Mouse (Mus musculus): ENCODE results near the gene S100a5. TPM values are rescaled to one million over a fixed set of nuclear protein-coding genes. Genes with fewer than 3 reads are reported as not detected.
A peak's percentile ranks its signal among the peaks of the same experiment; 100 is the strongest.

The S100a5 gene
- polyA plus RNA-seq, 1 experiment from 2014 or later: not detected

GRCm38 (mm10) chr3:90614148-90614530 lies 5.8 kb downstream of the S100a5 start:
- H3K4me1 ChIP-seq (ENCODE audit: control insufficient read depth, insufficient read depth, low read length): peaks cover 3% of the 10 kb centered on the region; the same call in 1 of the 2 replicates
- no peak overlapping the region for H3K27ac ChIP-seq (ENCODE audit: low read length)
- 88% methylated on average over 6 of the region's 6 CpGs for WGBS
- no peaks in the 10 kb centered on the region for H3K9me3 ChIP-seq (replicated peaks; ENCODE audit: control insufficient read depth, low read length, poor library complexity, severe bottlenecking)
- no peak overlapping the region for H3K4me2 ChIP-seq (ENCODE audit: low read length)
- no peaks in the 10 kb centered on the region for H3K36me3 ChIP-seq (ENCODE audit: control insufficient read depth, insufficient read depth, low read length)
- H3K27me3 ChIP-seq (ENCODE audit: control insufficient read depth, insufficient read depth, low read depth, low read length): peaks cover 5% of the 10 kb centered on the region; the same call in 1 of the 2 replicates
- H3K4me3 ChIP-seq (ENCODE audit: low read depth, low read length): no peak overlapping the region
- ATAC-seq: no peak
- no peak overlapping the region for H3K9ac ChIP-seq (ENCODE audit: low read depth, low read length)

DNA sequence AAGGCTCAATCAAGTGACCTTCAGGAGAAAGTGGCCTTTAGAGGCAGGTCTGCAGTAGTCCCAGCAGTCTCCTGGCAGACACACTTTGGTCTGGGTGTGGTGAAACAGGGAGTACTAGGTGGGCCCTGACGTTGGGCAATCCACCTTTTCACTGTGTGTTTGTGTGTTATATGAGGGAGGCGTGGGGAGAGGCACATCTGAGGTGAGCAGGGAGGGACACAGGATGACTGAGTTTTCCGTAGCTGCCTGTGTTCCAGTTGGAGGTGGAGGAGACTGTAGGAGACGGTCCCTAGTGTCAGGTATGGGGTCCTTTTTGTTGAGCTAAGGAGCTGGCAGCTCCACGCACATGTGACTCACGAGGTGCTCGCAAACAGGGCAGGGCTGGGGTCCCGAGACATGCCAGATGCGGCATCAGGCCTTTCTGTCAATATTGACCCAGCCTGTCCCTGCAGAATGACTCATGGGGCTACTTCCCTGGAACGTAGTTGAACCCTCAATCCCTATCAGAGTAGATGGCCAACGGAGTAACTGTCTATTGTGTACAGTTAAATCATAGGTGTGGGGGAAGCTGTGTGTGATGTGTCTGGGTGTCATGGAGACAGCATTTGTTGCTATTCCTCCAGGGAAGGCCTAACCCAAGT lies 6.4 kb downstream of the S100a5 start:
- H3K9me3 ChIP-seq (replicated peaks; ENCODE audit: control insufficient read depth, low read length, poor library complexity, severe bottlenecking): no peaks in the 10 kb centered on the region
- H3K27me3 ChIP-seq (ENCODE audit: control insufficient read depth, insufficient read depth, low read depth, low read length): peaks cover 5% of the 10 kb centered on the region; the same call in 1 of the 2 replicates
- no peak overlapping the region for H3K4me2 ChIP-seq (ENCODE audit: low read length)
- 82% methylated on average over 11 of the region's 11 CpGs for WGBS
- peaks cover 3% of the 10 kb centered on the region; the same call in 1 of the 2 replicates for H3K4me1 ChIP-seq (ENCODE audit: control insufficient read depth, insufficient read depth, low read length)
- H3K4me3 ChIP-seq (ENCODE audit: low read depth, low read length): no peak overlapping the region
- ATAC-seq: no peak
- H3K9ac ChIP-seq (ENCODE audit: low read depth, low read length): no peak overlapping the region
- H3K27ac ChIP-seq (ENCODE audit: low read length): no peak overlapping the region
- H3K36me3 ChIP-seq (ENCODE audit: control insufficient read depth, insufficient read depth, low read length): no peaks in the 10 kb centered on the region

- WGBS: 16% methylated on average over 7 of the region's 7 CpGs
- no peaks in the 10 kb centered on the region for H3K9me3 ChIP-seq (replicated peaks; ENCODE audit: control insufficient read depth, low read length, poor library complexity, severe bottlenecking)
- H3K27me3 ChIP-seq (ENCODE audit: control insufficient read depth, insufficient read depth, low read depth, low read length): peaks cover 5% of the 10 kb centered on the region; the same call in 1 of the 2 replicates
- H3K9ac ChIP-seq (ENCODE audit: low read depth, low read length): no peak overlapping the region
- no peak overlapping the region for H3K27ac ChIP-seq (ENCODE audit: low read length)
- ATAC-seq: 0 out of 2 replicates have a peak, but pooled peaks have one; percentile 43
- H3K4me1 ChIP-seq (ENCODE audit: control insufficient read depth, insufficient read depth, low read length): peaks cover 3% of the 10 kb centered on the region; the same call in 1 of the 2 replicates
- no peak overlapping the region for H3K4me3 ChIP-seq (ENCODE audit: low read depth, low read length)
- no peaks in the 10 kb centered on the region for H3K36me3 ChIP-seq (ENCODE audit: control insufficient read depth, insufficient read depth, low read length)
- H3K4me2 ChIP-seq (ENCODE audit: low read length): no peak overlapping the region
Measured at GRCm38 (mm10) chr3:90615415-90615814, 7.1 kb downstream of the S100a5 start.

DNA sequence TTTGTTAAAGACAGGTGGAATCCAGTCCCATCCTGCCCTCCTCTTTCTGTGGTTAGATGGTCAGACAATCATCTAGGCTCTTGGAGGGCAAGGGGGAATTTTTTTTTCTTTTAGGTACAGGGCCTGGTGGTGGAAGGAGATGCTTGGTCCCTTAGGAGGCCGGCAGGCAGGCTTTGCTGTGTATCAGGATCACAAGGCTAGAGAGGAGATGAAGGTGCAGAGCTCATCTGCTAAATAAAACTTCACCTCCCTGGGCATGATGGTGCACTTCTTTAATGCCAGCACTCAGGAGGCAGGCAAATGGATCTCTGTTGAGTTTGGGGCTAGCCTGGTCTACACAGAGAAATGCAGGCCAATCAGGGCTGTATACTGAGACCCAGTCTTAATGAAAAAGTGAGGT lies 7.6 kb downstream of the S100a5 start:
- H3K9ac ChIP-seq (ENCODE audit: low read depth, low read length): no peak overlapping the region
- peaks cover 3% of the 10 kb centered on the region; the same call in 1 of the 2 replicates for H3K4me1 ChIP-seq (ENCODE audit: control insufficient read depth, insufficient read depth, low read length)
- 65% methylated on average over 1 of the region's 1 CpGs for WGBS
- no peak overlapping the region for H3K4me3 ChIP-seq (ENCODE audit: low read depth, low read length)
- no peak overlapping the region for H3K4me2 ChIP-seq (ENCODE audit: low read length)
- H3K9me3 ChIP-seq (replicated peaks; ENCODE audit: control insufficient read depth, low read length, poor library complexity, severe bottlenecking): no peaks in the 10 kb centered on the region
- peaks cover 5% of the 10 kb centered on the region; the same call in 1 of the 2 replicates for H3K27me3 ChIP-seq (ENCODE audit: control insufficient read depth, insufficient read depth, low read depth, low read length)
- no peak for ATAC-seq
- H3K36me3 ChIP-seq (ENCODE audit: control insufficient read depth, insufficient read depth, low read length): no peaks in the 10 kb centered on the region
- no peak overlapping the region for H3K27ac ChIP-seq (ENCODE audit: low read length)

DNA sequence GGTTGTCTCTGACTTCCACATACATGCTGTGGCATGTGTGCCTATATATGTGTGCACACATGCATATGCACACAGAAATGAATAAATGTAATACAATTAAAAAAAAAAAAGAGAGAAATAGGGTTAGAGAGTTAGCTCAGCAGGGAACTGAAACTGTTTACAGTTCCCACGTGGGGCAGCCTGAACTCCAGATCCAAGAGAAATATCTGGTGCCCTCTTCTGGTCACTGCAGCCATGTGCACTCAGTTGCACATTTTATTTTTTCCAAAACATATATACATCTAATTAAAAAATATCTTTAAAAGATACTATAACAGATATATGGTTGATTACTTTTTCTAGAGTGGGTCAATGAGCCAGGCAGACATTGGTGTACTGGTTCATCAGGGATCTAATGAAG lies 9.3 kb downstream of the S100a5 start:
- H3K27me3 ChIP-seq (ENCODE audit: control insufficient read depth, insufficient read depth, low read depth, low read length): peaks cover 5% of the 10 kb centered on the region; the same call in 1 of the 2 replicates
- H3K4me2 ChIP-seq (ENCODE audit: low read length): no peak overlapping the region
- H3K9ac ChIP-seq (ENCODE audit: low read depth, low read length): no peak overlapping the region
- no peaks in the 10 kb centered on the region for H3K9me3 ChIP-seq (replicated peaks; ENCODE audit: control insufficient read depth, low read length, poor library complexity, severe bottlenecking)
- no peak for ATAC-seq
- no peak overlapping the region for H3K4me3 ChIP-seq (ENCODE audit: low read depth, low read length)
- 14% methylated on average over 1 of the region's 1 CpGs for WGBS
- H3K36me3 ChIP-seq (ENCODE audit: control insufficient read depth, insufficient read depth, low read length): no peaks in the 10 kb centered on the region
- no peak overlapping the region for H3K27ac ChIP-seq (ENCODE audit: low read length)
- H3K4me1 ChIP-seq (ENCODE audit: control insufficient read depth, insufficient read depth, low read length): peaks cover 3% of the 10 kb centered on the region; the same call in 1 of the 2 replicates

- no peak for ATAC-seq
- no peaks in the 10 kb centered on the region for H3K27me3 ChIP-seq (ENCODE audit: control insufficient read depth, insufficient read depth, low read depth, low read length)
- H3K27ac ChIP-seq (ENCODE audit: low read length): no peak overlapping the region
- WGBS: 64% methylated on average over 7 of the region's 7 CpGs
- no peaks in the 10 kb centered on the region for H3K9me3 ChIP-seq (replicated peaks; ENCODE audit: control insufficient read depth, low read length, poor library complexity, severe bottlenecking)
- H3K36me3 ChIP-seq (ENCODE audit: control insufficient read depth, insufficient read depth, low read length): no peaks in the 10 kb centered on the region
- H3K9ac ChIP-seq (ENCODE audit: low read depth, low read length): no peak overlapping the region
- peaks cover 16% of the 10 kb centered on the region for H3K4me1 ChIP-seq (ENCODE audit: control insufficient read depth, insufficient read depth, low read length)
- H3K4me3 ChIP-seq (ENCODE audit: low read depth, low read length): no peak overlapping the region
- no peak overlapping the region for H3K4me2 ChIP-seq (ENCODE audit: low read length)
Measured at GRCm38 (mm10) chr3:90621552-90621951, 13.2 kb downstream of the S100a5 start.

GRCm38 (mm10) chr3:90623435-90624071 lies 15.2 kb downstream of the S100a5 start:
- H3K27me3 ChIP-seq (ENCODE audit: control insufficient read depth, insufficient read depth, low read depth, low read length): no peaks in the 10 kb centered on the region
- no peaks in the 10 kb centered on the region for H3K36me3 ChIP-seq (ENCODE audit: control insufficient read depth, insufficient read depth, low read length)
- H3K4me3 ChIP-seq (ENCODE audit: low read depth, low read length): no peak overlapping the region
- no peak overlapping the region for H3K4me2 ChIP-seq (ENCODE audit: low read length)
- peak overlapping the region; percentile 54 for H3K27ac ChIP-seq (ENCODE audit: low read length)
- no peaks in the 10 kb centered on the region for H3K9me3 ChIP-seq (replicated peaks; ENCODE audit: control insufficient read depth, low read length, poor library complexity, severe bottlenecking)
- ATAC-seq: no peak; the same call in none of the 2 replicates
- 2% methylated on average over 2 of the region's 2 CpGs for WGBS
- H3K4me1 ChIP-seq (ENCODE audit: control insufficient read depth, insufficient read depth, low read length): peaks cover 16% of the 10 kb centered on the region
- H3K9ac ChIP-seq (ENCODE audit: low read depth, low read length): no peak overlapping the region

DNA sequence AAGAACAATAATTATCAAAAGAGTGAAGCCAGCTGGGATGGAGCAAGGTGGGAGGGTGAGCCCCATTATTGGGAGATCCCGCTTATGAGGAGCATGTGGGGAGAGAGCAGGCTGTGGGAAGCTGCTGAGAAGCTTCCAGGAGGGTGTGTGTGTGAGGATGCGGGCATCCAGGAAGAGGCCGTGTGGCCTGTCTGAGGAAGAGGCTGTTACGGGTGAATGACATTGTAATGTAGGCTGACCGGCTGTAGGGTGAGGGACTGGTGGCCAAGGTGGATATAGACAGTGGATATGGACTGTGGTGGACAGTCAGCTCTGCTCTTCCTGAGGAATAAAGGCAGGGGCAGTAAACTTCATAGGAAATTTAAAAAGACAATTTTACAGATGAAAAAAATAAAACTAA lies 17.2 kb downstream of the S100a5 start:
- Histone ChIP-seq H3K36me3 (ENCODE audit: control insufficient read depth, insufficient read depth, low read length) (no peaks in the 10 kb centered on the region), H3K9ac (ENCODE audit: low read depth, low read length) (no peak overlapping the region), H3K27ac (ENCODE audit: low read length) (no peak overlapping the region), H3K9me3 (replicated peaks; ENCODE audit: control insufficient read depth, low read length, poor library complexity, severe bottlenecking) (no peaks in the 10 kb centered on the region), H3K27me3 (ENCODE audit: control insufficient read depth, insufficient read depth, low read depth, low read length) (no peaks in the 10 kb centered on the region), H3K4me3 (ENCODE audit: low read depth, low read length) (no peak overlapping the region), H3K4me1 (ENCODE audit: control insufficient read depth, insufficient read depth, low read length) (peaks cover 16% of the 10 kb centered on the region), H3K4me2 (ENCODE audit: low read length) (no peak overlapping the region)
- no peak for ATAC-seq
- WGBS: 80% methylated on average over 5 of the region's 5 CpGs

All from midbrain, embryonic 16.5 days (tissue).